12 mouse cellular contexts compared by ENCODE assay signal in genomic region chr9:5126821-5127220, GRCm38 (mm10).
"Had no signal": no experiment of that assay in that cellular context is flagged by ENCODE, and none has a peak within 500 bp of the region (broad histone marks: within the 10 kb centered on the region; RNA-seq: fewer than 3 reads in every experiment).

No protein-coding gene starts in this region.

- DNase-seq: retina, postnatal 1 day; right cerebral cortex, adult 18-20 months; right cerebral cortex, postnatal 14 days; right cerebral cortex, postnatal 25 days; right cerebral cortex, postnatal 4 days; spleen, adult 18-20 months; thymus, adult 18-20 months; thymus, adult 2 months; thymus, postnatal 14 days; thymus, postnatal 25 days; thymus, postnatal 36 days; thymus, postnatal 4 days had no signal
